Mouse (Mus musculus): ENCODE measurements around the gene Sae1. TPM values are rescaled to one million over a fixed set of nuclear protein-coding genes. Genes with fewer than 3 reads are reported as not detected.

Gene Sae1
- polyA plus RNA-seq, 1 experiment from 2014 or later = 284 TPM

DNA sequence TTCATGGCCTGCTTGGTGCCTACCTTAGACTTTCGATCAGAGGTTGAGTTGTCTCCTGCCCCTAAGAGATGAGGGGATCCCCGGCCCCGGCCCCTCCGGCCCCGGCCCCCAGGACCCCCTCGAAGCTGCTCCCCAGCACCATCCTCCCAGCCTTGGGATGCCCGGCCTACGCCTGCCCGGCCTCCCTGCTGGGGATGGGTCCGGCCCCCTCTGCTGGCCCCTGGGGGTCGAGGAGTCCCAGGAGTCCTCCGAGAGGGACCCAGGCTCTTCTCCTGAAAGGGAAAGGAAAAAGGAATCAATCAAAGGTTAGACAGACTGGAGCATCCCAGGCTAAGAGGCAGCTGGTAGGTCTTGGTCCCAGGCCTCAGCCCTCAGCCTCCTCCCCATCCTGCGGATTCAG, 105.3 kb downstream of the Sae1 start:
- no peak overlapping the region for H3K4me3 ChIP-seq (replicated peaks)
- peaks cover 12% of the 10 kb centered on the region for H3K4me1 ChIP-seq (replicated peaks)
- peaks cover 41% of the 10 kb centered on the region for H3K36me3 ChIP-seq
- H3K27me3 ChIP-seq (replicated peaks) = no peaks in the 10 kb centered on the region
- no peaks in the 10 kb centered on the region for H3K9me3 ChIP-seq
- H3K9ac ChIP-seq = no peak overlapping the region
- H3K27ac ChIP-seq = no peak overlapping the region
- no peak for ATAC-seq
- 93% methylated on average over 13 of the region's 13 CpGs for WGBS
- no peak overlapping the region for H3K4me2 ChIP-seq (replicated peaks)

GRCm38 (mm10) chr7:16280721-16281120, 106.9 kb downstream of the Sae1 start:
- H3K9ac ChIP-seq = no peak overlapping the region
- H3K36me3 ChIP-seq = peaks cover 56% of the 10 kb centered on the region
- no peaks in the 10 kb centered on the region for H3K9me3 ChIP-seq
- no peak for ATAC-seq
- peaks cover 17% of the 10 kb centered on the region for H3K4me1 ChIP-seq (replicated peaks)
- no peak overlapping the region for H3K27ac ChIP-seq
- H3K27me3 ChIP-seq (replicated peaks) = no peaks in the 10 kb centered on the region
- H3K4me2 ChIP-seq (replicated peaks) = no peak overlapping the region
- no peak overlapping the region for H3K4me3 ChIP-seq (replicated peaks)
- WGBS = 85% methylated on average over 11 of the region's 11 CpGs

DNA sequence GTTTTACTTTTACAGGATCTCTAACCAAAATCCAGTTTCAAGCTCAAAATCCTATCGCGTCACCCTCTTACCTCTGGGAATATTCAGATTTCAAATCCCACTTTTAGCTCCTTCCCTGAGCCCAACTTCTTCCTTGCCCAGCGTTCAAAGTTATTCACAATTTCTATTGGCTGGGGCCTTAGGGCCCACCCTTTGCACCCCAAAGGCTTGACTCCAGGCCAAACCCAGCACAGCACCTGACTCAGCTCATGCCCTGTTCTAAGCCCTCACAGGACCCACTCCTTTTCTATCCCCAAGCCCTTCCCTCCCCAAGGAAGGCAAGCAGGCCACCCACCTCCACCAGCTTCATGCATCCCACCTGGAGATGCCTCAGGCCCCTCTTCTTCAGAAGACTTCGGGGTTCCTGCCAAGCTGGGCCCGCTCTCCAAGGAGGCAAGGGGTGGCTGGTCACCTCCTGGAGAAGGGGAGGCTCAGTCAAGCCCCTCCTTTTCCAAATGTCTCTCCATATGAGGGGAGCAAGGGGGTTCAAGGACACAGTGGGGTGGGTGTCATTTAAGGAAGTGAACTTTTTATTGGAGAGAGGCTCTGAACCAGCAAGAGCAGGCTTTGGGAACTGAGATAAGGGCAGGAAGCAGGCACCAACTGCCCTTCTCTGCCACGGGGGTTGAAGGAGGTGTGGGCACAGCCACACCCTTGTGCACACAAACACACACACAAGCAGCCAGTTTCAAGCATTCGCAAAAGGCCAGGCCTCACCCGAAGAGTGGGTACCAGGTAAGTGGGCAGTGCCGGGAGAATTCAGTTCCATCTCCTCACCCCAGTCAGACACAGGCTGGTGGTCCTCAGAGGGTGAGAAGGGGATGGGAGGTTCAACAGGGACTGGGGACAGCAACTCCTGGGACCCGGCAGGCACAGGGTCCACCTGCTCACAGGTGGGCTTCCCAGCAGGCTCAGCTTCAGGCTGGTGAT, 112.4 kb downstream of the Sae1 start:
- no peak overlapping the region for H3K9ac ChIP-seq
- peaks cover 30% of the 10 kb centered on the region for H3K4me1 ChIP-seq (replicated peaks)
- no peak for ATAC-seq
- peaks cover 22% of the 10 kb centered on the region for H3K36me3 ChIP-seq
- 78% methylated on average over 10 of the region's 10 CpGs for WGBS
- no peaks in the 10 kb centered on the region for H3K9me3 ChIP-seq
- H3K4me2 ChIP-seq (replicated peaks) = peak overlapping the region; percentile 95; the same call in 1 of the 2 replicates
- H3K4me3 ChIP-seq (replicated peaks) = no peak overlapping the region
- peak overlapping the region; percentile 97 for H3K27ac ChIP-seq
- no peaks in the 10 kb centered on the region for H3K27me3 ChIP-seq (replicated peaks)

DNA sequence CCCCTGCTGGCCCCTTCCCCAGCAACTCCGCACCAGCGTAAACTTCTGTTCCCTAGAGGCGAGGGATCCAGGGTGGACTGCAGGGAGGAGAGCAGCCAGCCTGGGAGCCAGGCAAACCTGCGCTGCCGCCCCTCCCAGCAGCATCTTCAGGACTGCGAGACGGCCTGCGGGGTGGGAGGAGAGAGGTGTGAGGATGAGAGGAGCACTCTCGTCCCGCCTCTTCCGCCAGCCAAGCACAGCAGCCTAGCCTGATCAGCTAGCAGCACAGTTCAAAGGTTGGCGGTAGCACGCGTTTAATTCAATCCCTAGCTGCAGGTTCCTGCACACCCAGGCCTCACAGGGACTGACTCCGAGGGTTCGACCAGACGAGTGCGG, 113.9 kb downstream of the Sae1 start:
- Histone ChIP-seq H3K9ac (peak overlapping the region; percentile 59), H3K4me1 (replicated peaks) (peaks cover 30% of the 10 kb centered on the region), H3K9me3 (no peaks in the 10 kb centered on the region), H3K4me3 (replicated peaks) (peak overlapping the region; percentile 67), H3K27me3 (replicated peaks) (no peaks in the 10 kb centered on the region), H3K4me2 (replicated peaks) (peak overlapping the region; percentile 95), H3K27ac (peak overlapping the region; percentile 97), H3K36me3 (peaks cover 22% of the 10 kb centered on the region)
- peak; percentile 90 for ATAC-seq
- 3% methylated on average over 18 of the region's 18 CpGs for WGBS

DNA sequence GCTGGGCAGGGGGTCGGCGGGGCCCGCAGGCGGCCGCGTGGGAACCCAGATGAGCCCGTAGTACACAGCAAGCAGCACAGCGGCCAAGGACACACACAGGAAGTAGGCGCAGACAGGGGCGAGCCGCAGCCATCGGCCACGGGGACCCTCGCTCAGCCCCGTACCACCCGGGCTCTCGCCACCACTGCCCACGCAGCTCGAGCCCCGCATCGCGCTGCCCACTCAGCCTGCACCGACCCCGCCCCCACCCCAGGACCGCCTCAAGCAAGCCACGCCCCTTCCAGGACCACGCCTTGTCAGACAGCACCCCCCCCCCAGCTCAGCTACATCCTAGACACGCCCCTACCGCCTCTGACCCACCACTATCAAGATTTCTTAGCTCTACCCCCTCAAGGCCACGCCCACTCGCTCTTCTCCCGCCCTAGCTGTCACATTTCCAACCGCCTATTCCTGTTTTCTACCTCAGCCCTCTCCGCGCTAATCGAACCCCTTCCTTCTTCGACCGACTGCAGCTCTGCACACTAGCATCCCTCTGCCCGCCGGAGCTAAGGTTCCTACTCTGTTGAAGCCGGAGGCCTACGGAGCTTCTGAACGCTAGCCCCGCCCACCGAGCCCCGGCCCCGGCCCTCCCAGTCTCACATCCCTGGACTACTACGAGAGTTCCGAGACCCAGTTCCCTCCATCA, 114.4 kb downstream of the Sae1 start, which contains the start of gene Inafm1:
Gene Inafm1 (minus strand): TSS at position 537 of the 685 bp plus-strand sequence.
- peak; percentile 85 for ATAC-seq
- 1% methylated on average over 47 of the region's 49 CpGs for WGBS
- Histone ChIP-seq H3K27ac (peak within 1 kb of the TSS; percentile 97), H3K9ac (peak within 1 kb of the TSS; percentile 70), H3K4me2 (replicated peaks) (peak within 1 kb of the TSS; percentile 95), H3K9me3 (no peaks in the 10 kb centered on the region), H3K36me3 (peaks cover 19% of the 10 kb centered on the region), H3K27me3 (replicated peaks) (no peaks in the 10 kb centered on the region), H3K4me3 (replicated peaks) (peak within 1 kb of the TSS; percentile 67), H3K4me1 (replicated peaks) (peaks cover 30% of the 10 kb centered on the region)

DNA sequence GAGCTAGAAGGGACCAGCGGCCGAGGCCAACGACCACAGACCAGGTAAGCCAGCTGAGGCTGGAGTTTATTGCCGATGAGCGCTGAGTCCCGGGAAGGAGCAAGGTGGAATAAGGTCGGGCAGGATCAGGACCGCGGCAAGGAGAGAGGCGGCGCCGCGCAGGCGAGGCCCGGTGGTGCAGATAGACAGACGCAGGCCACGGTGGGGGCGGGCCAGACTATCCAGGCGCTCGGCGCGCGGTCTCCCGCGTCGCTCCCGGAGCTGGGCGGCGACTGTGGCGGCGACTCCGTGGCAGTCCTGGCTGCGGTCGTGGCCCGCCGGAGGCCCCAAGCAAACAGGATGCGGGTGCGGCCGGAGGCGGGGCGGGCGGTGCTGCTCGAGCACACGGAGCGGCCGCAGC, 114.9 kb downstream of the Sae1 start:
- peak overlapping the region; percentile 95 for H3K4me2 ChIP-seq (replicated peaks)
- H3K4me1 ChIP-seq (replicated peaks) = peaks cover 30% of the 10 kb centered on the region
- peak overlapping the region; percentile 67 for H3K4me3 ChIP-seq (replicated peaks)
- H3K9ac ChIP-seq = peak overlapping the region; percentile 70
- ATAC-seq = peak; percentile 82
- WGBS = under 1% methylated on average over 46 of the region's 46 CpGs
- no peaks in the 10 kb centered on the region for H3K9me3 ChIP-seq
- peak overlapping the region; percentile 97 for H3K27ac ChIP-seq
- peaks cover 16% of the 10 kb centered on the region for H3K36me3 ChIP-seq
- H3K27me3 ChIP-seq (replicated peaks) = no peaks in the 10 kb centered on the region

- Histone ChIP-seq H3K9ac (no peak overlapping the region), H3K4me1 (replicated peaks) (peaks cover 29% of the 10 kb centered on the region), H3K9me3 (no peaks in the 10 kb centered on the region), H3K27me3 (replicated peaks) (no peaks in the 10 kb centered on the region), H3K36me3 (peaks cover 5% of the 10 kb centered on the region), H3K27ac (no peak overlapping the region), H3K4me3 (replicated peaks) (no peak overlapping the region), H3K4me2 (replicated peaks) (no peak overlapping the region)
- ATAC-seq = no peak
- WGBS = 69% methylated on average over 1 of the region's 1 CpGs
Measured at GRCm38 (mm10) chr7:16271139-16271538, 116.5 kb downstream of the Sae1 start.

Other genes starting within 250 kb of the Sae1 start
- gene Meis3, start 212.7 kb downstream of the Sae1 start, polyA plus RNA-seq (2015; fragmentation: Nextera tagmentation; extraction: Ambion mirVana) = 30.8 and 31.8 TPM in 2 replicates
- gene Dhx34, start 165.8 kb downstream of the Sae1 start, polyA plus RNA-seq (2015; fragmentation: Nextera tagmentation; extraction: Ambion mirVana) = 21.8 and 34.2 TPM in 2 replicates
- gene C5ar2, start 143.7 kb downstream of the Sae1 start, polyA plus RNA-seq (2015; fragmentation: Nextera tagmentation; extraction: Ambion mirVana) = 0.13 and 0.23 TPM in 2 replicates
- 2.4 TPM in 2 replicates for gene C5ar1, start 128.3 kb downstream of the Sae1 start, polyA plus RNA-seq (2015; fragmentation: Nextera tagmentation; extraction: Ambion mirVana)
- gene Inafm1, start 114.2 kb downstream of the Sae1 start, polyA plus RNA-seq (2015; fragmentation: Nextera tagmentation; extraction: Ambion mirVana) = 16.4 and 16.6 TPM in 2 replicates
- gene Ccdc9, start 101.0 kb downstream of the Sae1 start, polyA plus RNA-seq (2015; fragmentation: Nextera tagmentation; extraction: Ambion mirVana) = 23.3 and 24.7 TPM in 2 replicates
- 5.9 and 6.4 TPM in 2 replicates for gene Bbc3, start 79.4 kb downstream of the Sae1 start, polyA plus RNA-seq (2015; fragmentation: Nextera tagmentation; extraction: Ambion mirVana)
- 13.8 and 14.4 TPM in 2 replicates for gene Zc3h4, start 13.1 kb upstream of the Sae1 start, polyA plus RNA-seq (2015; fragmentation: Nextera tagmentation; extraction: Ambion mirVana)
- gene Tmem160, start 65.0 kb upstream of the Sae1 start, polyA plus RNA-seq (2015; fragmentation: Nextera tagmentation; extraction: Ambion mirVana) = 48.9 and 54.8 TPM in 2 replicates
- gene Npas1, start 89.9 kb upstream of the Sae1 start, polyA plus RNA-seq (2015; fragmentation: Nextera tagmentation; extraction: Ambion mirVana) = 0.25 and 0.38 TPM in 2 replicates
- gene Arhgap35, start 227.2 kb upstream of the Sae1 start, polyA plus RNA-seq (2015; fragmentation: Nextera tagmentation; extraction: Ambion mirVana) = 10.7 and 11.4 TPM in 2 replicates